Mouse (Mus musculus) urinary bladder, postnatal 0 days (tissue): ENCODE measurements around the gene Pgbd5. TPM values are rescaled to one million over a fixed set of nuclear protein-coding genes. Genes with fewer than 3 reads are reported as not detected.

Experiments
- polyA plus RNA-seq: library from polyadenylated mRNA; unstranded; fragments of >200 nt; fragmentation: Nextera tagmentation; extraction: Ambion mirVana; gene quantifications from 2 replicates; pipeline ENCODE4 v1.2.1, GENCODE M21; 2015

Gene Pgbd5
- 1.7 and 2.0 TPM in 2 replicates for polyA plus RNA-seq

DNA sequence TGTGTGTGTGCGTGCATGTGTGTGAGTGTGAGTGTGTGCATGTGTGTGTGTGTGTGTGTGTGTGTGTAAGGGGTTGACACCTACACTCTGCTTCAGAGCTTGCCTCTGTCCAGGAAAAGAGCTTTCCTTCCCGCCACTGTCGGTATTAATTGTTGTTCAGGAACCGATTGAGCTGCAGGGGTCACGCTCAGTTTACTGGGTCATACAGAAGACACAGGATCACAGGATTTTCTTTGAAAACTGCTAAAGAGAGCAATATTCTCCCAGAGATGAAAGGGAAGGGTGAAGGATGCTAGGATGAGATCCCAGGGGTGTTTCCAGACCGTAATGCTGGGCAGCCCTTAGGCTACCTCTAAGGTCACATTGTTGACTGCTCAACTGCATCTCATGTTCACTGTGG is at the start of gene Pgbd5:
Pgbd5 (minus strand) TSS at position 101 of the 400 bp plus-strand sequence.

Other genes starting within 250 kb of the Pgbd5 start
- gene Galnt2, start 208.3 kb downstream of the Pgbd5 start, polyA plus RNA-seq = 53.6 and 62.4 TPM in 2 replicates
- gene Cog2, start 81.1 kb upstream of the Pgbd5 start, polyA plus RNA-seq = 21.3 and 22.2 TPM in 2 replicates
- 1.4 and 1.6 TPM in 2 replicates for gene Agt, start 130.0 kb upstream of the Pgbd5 start, polyA plus RNA-seq
- gene Capn9, start 136.5 kb upstream of the Pgbd5 start, polyA plus RNA-seq = 0.08 and 0.11 TPM in 2 replicates
- gene 2310022B05Rik, start 223.7 kb upstream of the Pgbd5 start, polyA plus RNA-seq = 30.7 and 43.5 TPM in 2 replicates